Mouse (Mus musculus): ENCODE results near the gene Arhgap22. TPM values are rescaled to one million over a fixed set of nuclear protein-coding genes. Genes with fewer than 3 reads are reported as not detected.

The Arhgap22 gene
- polyA plus RNA-seq, 1 experiment from 2014 or later = 4.2 TPM

DNA sequence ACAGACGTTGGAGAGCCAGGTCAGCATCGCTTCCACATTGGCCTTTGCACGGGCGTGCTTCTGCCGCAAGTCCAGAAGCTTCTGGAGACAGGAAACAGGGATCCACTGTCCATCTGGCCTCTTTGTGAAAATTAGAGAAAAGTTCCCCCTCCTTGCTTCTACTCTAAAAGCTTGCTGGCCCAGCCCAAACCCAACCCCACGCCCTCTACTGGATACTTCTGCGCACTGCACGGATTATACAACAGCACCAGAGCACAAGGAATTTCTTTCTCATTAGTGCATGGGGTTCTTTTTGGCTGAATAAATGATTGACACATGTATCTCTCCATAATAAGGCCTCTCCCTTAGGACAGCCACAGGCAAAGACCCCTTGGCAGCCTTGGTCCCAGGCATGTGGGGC, 32.6 kb downstream of the Arhgap22 start:
- Histone ChIP-seq H3K4me3 (no peak overlapping the region), H3K27ac (ENCODE audit: poor library complexity, severe bottlenecking) (no peak overlapping the region), H3K4me1 (replicated peaks) (peaks cover 16% of the 10 kb centered on the region), H3K36me3 (no peaks in the 10 kb centered on the region), H3K27me3 (replicated peaks) (peaks cover 21% of the 10 kb centered on the region), H3K9ac (no peak overlapping the region), H3K9me3 (replicated peaks) (no peaks in the 10 kb centered on the region), H3K4me2 (no peak overlapping the region)
- WGBS = 32% methylated on average over 8 of the region's 8 CpGs
- no peak for ATAC-seq (ENCODE audit: insufficient number of reproducible peaks, low FRiP score)

DNA sequence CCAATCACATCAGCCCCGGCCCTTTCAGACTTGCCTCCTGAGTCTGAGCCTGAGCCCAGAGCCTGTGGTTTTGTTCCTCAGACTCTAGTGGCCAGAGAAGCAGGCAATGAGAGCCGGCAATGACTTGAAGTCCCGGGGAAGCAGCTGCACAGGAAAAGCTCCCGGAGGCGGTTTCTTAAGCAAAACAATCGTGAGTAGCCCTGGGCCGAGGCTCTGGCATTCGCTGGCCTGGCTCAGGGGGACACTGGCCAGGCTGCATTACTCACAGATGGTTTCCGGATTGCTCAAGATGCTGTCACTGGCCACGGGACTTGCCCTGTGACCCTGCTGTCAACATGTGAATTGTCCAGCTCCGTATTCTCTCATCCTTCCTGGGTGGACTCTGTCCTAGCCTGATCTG, 33.8 kb downstream of the Arhgap22 start:
- H3K27ac ChIP-seq (ENCODE audit: poor library complexity, severe bottlenecking) = no peak overlapping the region
- ATAC-seq (ENCODE audit: insufficient number of reproducible peaks, low FRiP score) = no peak
- H3K4me3 ChIP-seq = no peak overlapping the region
- H3K36me3 ChIP-seq = no peaks in the 10 kb centered on the region
- no peak overlapping the region for H3K4me2 ChIP-seq
- H3K9me3 ChIP-seq (replicated peaks) = no peaks in the 10 kb centered on the region
- peaks cover 31% of the 10 kb centered on the region for H3K27me3 ChIP-seq (replicated peaks)
- WGBS = 31% methylated on average over 11 of the region's 11 CpGs
- H3K4me1 ChIP-seq (replicated peaks) = peaks cover 16% of the 10 kb centered on the region
- H3K9ac ChIP-seq = no peak overlapping the region

GRCm38 (mm10) chr14:33248741-33249140, 34.9 kb downstream of the Arhgap22 start:
- Histone ChIP-seq H3K4me1 (replicated peaks) (peaks cover 16% of the 10 kb centered on the region), H3K4me2 (no peak overlapping the region), H3K36me3 (no peaks in the 10 kb centered on the region), H3K9me3 (replicated peaks) (no peaks in the 10 kb centered on the region), H3K27ac (ENCODE audit: poor library complexity, severe bottlenecking) (no peak overlapping the region), H3K27me3 (replicated peaks) (peaks cover 34% of the 10 kb centered on the region), H3K4me3 (no peak overlapping the region), H3K9ac (no peak overlapping the region)
- no peak for ATAC-seq (ENCODE audit: insufficient number of reproducible peaks, low FRiP score)
- 80% methylated on average over 5 of the region's 5 CpGs for WGBS

DNA sequence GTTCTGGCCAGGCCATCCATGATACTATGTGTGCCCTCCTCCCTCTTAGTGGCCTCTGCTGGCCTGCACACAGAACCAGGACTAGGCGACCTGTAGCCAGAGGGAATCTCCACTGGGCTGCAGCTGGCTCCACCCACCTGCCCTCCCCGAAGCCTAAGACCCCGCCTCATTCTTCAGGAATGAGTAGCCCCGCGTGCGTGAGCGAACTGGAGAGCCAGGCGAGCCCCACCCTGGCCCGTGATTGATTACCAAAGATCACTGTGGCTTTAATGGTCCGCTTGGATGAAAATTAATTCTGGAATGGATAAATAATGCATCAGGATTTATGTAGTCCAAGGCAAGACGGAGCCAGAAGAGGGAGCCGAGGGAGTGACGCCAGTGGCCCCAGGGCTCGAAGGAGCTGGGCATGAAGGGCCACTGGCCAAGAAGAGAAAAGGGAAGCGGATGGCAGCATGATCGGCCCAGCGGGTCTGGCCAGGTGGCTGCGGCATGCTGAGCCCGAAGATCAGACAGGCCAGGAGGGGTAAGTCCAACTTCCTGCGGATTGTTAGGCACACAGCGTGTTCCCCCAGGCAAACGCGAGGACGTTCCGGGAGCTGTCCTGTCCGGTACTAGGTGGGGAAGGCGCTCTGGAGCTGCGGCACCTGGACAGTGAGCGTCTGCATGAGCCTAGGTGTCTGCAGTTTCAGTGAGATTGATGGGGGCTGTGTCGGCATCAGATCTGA, 36.6 kb downstream of the Arhgap22 start:
- peaks cover 34% of the 10 kb centered on the region for H3K27me3 ChIP-seq (replicated peaks)
- 0 out of 2 replicates have a peak overlapping the region, but pooled peaks have one; percentile 13 for H3K9ac ChIP-seq
- no peaks in the 10 kb centered on the region for H3K36me3 ChIP-seq
- H3K4me1 ChIP-seq (replicated peaks) = peaks cover 16% of the 10 kb centered on the region
- H3K4me2 ChIP-seq = peak overlapping the region; percentile 78
- ATAC-seq (ENCODE audit: insufficient number of reproducible peaks, low FRiP score) = no peak
- H3K9me3 ChIP-seq (replicated peaks) = no peaks in the 10 kb centered on the region
- H3K4me3 ChIP-seq = peak overlapping the region; percentile 43
- under 1% methylated on average over 30 of the region's 30 CpGs for WGBS
- no peak overlapping the region for H3K27ac ChIP-seq (ENCODE audit: poor library complexity, severe bottlenecking)

GRCm38 (mm10) chr14:33250956-33251745, 37.3 kb downstream of the Arhgap22 start:
- Histone ChIP-seq H3K4me3 (peak overlapping the region; percentile 43), H3K4me2 (peak overlapping the region; percentile 78), H3K27me3 (replicated peaks) (peaks cover 34% of the 10 kb centered on the region), H3K4me1 (replicated peaks) (peaks cover 16% of the 10 kb centered on the region), H3K9ac (0 out of 2 replicates have a peak overlapping the region, but pooled peaks have one; percentile 13), H3K27ac (ENCODE audit: poor library complexity, severe bottlenecking) (no peak overlapping the region), H3K36me3 (no peaks in the 10 kb centered on the region), H3K9me3 (replicated peaks) (no peaks in the 10 kb centered on the region)
- no peak for ATAC-seq (ENCODE audit: insufficient number of reproducible peaks, low FRiP score)
- 6% methylated on average over 13 of the region's 13 CpGs for WGBS

GRCm38 (mm10) chr14:33258256-33258655, 44.4 kb downstream of the Arhgap22 start:
- Histone ChIP-seq H3K4me1 (replicated peaks) (no peaks in the 10 kb centered on the region), H3K27me3 (replicated peaks) (no peaks in the 10 kb centered on the region), H3K9me3 (replicated peaks) (no peaks in the 10 kb centered on the region), H3K9ac (no peak overlapping the region), H3K4me3 (no peak overlapping the region), H3K27ac (ENCODE audit: poor library complexity, severe bottlenecking) (no peak overlapping the region), H3K4me2 (no peak overlapping the region), H3K36me3 (no peaks in the 10 kb centered on the region)
- no peak for ATAC-seq (ENCODE audit: insufficient number of reproducible peaks, low FRiP score)
- WGBS = 83% methylated on average over 5 of the region's 5 CpGs

GRCm38 (mm10) chr14:33260131-33260530, 46.3 kb downstream of the Arhgap22 start:
- no peaks in the 10 kb centered on the region for H3K4me1 ChIP-seq (replicated peaks)
- H3K27ac ChIP-seq (ENCODE audit: poor library complexity, severe bottlenecking) = no peak overlapping the region
- ATAC-seq (ENCODE audit: insufficient number of reproducible peaks, low FRiP score) = no peak
- H3K36me3 ChIP-seq = no peaks in the 10 kb centered on the region
- no peak overlapping the region for H3K4me3 ChIP-seq
- H3K27me3 ChIP-seq (replicated peaks) = no peaks in the 10 kb centered on the region
- H3K9ac ChIP-seq = no peak overlapping the region
- no peaks in the 10 kb centered on the region for H3K9me3 ChIP-seq (replicated peaks)
- H3K4me2 ChIP-seq = no peak overlapping the region
- 80% methylated on average over 6 of the region's 6 CpGs for WGBS

GRCm38 (mm10) chr14:33264795-33265194, 51.0 kb downstream of the Arhgap22 start:
- H3K4me2 ChIP-seq = no peak overlapping the region
- WGBS = 88% methylated on average over 13 of the region's 13 CpGs
- H3K27ac ChIP-seq (ENCODE audit: poor library complexity, severe bottlenecking) = no peak overlapping the region
- no peaks in the 10 kb centered on the region for H3K36me3 ChIP-seq
- no peaks in the 10 kb centered on the region for H3K9me3 ChIP-seq (replicated peaks)
- no peak for ATAC-seq (ENCODE audit: insufficient number of reproducible peaks, low FRiP score)
- H3K4me1 ChIP-seq (replicated peaks) = no peaks in the 10 kb centered on the region
- no peaks in the 10 kb centered on the region for H3K27me3 ChIP-seq (replicated peaks)
- H3K9ac ChIP-seq = no peak overlapping the region
- no peak overlapping the region for H3K4me3 ChIP-seq

- H3K27ac ChIP-seq (ENCODE audit: poor library complexity, severe bottlenecking) = no peak overlapping the region
- H3K4me3 ChIP-seq = no peak overlapping the region
- no peaks in the 10 kb centered on the region for H3K27me3 ChIP-seq (replicated peaks)
- H3K36me3 ChIP-seq = no peaks in the 10 kb centered on the region
- no peak overlapping the region for H3K4me2 ChIP-seq
- WGBS = 14% methylated on average over 2 of the region's 2 CpGs
- peaks cover 22% of the 10 kb centered on the region for H3K4me1 ChIP-seq (replicated peaks)
- no peak for ATAC-seq (ENCODE audit: insufficient number of reproducible peaks, low FRiP score)
- no peaks in the 10 kb centered on the region for H3K9me3 ChIP-seq (replicated peaks)
- H3K9ac ChIP-seq = no peak overlapping the region
These were observed 62.4 kb downstream of the Arhgap22 start for GRCm38 (mm10) chr14:33276240-33276639.

GRCm38 (mm10) chr14:33278374-33278773, 64.5 kb downstream of the Arhgap22 start:
- Histone ChIP-seq H3K27me3 (replicated peaks) (no peaks in the 10 kb centered on the region), H3K36me3 (no peaks in the 10 kb centered on the region), H3K27ac (ENCODE audit: poor library complexity, severe bottlenecking) (no peak overlapping the region), H3K9me3 (replicated peaks) (no peaks in the 10 kb centered on the region), H3K4me3 (no peak overlapping the region), H3K4me2 (no peak overlapping the region), H3K9ac (no peak overlapping the region), H3K4me1 (replicated peaks) (peaks cover 22% of the 10 kb centered on the region)
- ATAC-seq (ENCODE audit: insufficient number of reproducible peaks, low FRiP score) = no peak
- 88% methylated on average over 2 of the region's 2 CpGs for WGBS

- Histone ChIP-seq H3K4me1 (replicated peaks) (0 out of 2 replicates have a peak, but pooled peaks cover 2% of the 10 kb centered on the region), H3K9ac (no peak overlapping the region), H3K27ac (ENCODE audit: poor library complexity, severe bottlenecking) (no peak overlapping the region), H3K4me3 (no peak overlapping the region), H3K9me3 (replicated peaks) (no peaks in the 10 kb centered on the region), H3K4me2 (no peak overlapping the region), H3K27me3 (replicated peaks) (peaks cover 6% of the 10 kb centered on the region; the same call in 1 of the 2 replicates), H3K36me3 (no peaks in the 10 kb centered on the region)
- WGBS = 92% methylated on average over 2 of the region's 2 CpGs
- ATAC-seq (ENCODE audit: insufficient number of reproducible peaks, low FRiP score) = no peak
These were observed 67.1 kb downstream of the Arhgap22 start for GRCm38 (mm10) chr14:33280921-33281320.

All from heart, embryonic 12.5 days (tissue).